Mouse (Mus musculus): Measurements from ENCODE around the gene Tex30. TPM values are rescaled to one million over a fixed set of nuclear protein-coding genes. Genes with fewer than 3 reads are reported as not detected.

Tex30 gene
- polyA plus RNA-seq (2016; fragmentation: Nextera tagmentation; extraction: Ambion mirVana), result 85.2 and 85.7 TPM in 2 replicates

- no peaks in the 10 kb centered on the region for H3K9me3 ChIP-seq
- peak within 1 kb of the TSS; percentile 92 for H3K27ac ChIP-seq (replicated peaks)
- under 1% methylated on average over 55 of the region's 55 CpGs for WGBS
- H3K9ac ChIP-seq (replicated peaks), result peak within 1 kb of the TSS; percentile 71
- H3K4me3 ChIP-seq, result peak within 1 kb of the TSS; percentile 80
- peak within 1 kb of the TSS; percentile 64 for H3K4me2 ChIP-seq (replicated peaks)
- peaks cover 24% of the 10 kb centered on the region; the same call in 1 of the 2 replicates for H3K36me3 ChIP-seq
- H3K4me1 ChIP-seq, result peaks cover 9% of the 10 kb centered on the region
- no peaks in the 10 kb centered on the region for H3K27me3 ChIP-seq
- peak; percentile 98 for ATAC-seq (ENCODE audit: low FRiP score, low read depth)
These were observed at the start of gene Tex30 for GRCm38 (mm10) chr1:44102259-44102717. Gene Tex30, minus strand, starts transcription at chr1:44102441.

GRCm38 (mm10) chr1:44148706-44149105 is 46.5 kb upstream of the Tex30 start:
- peak overlapping the region; percentile 99 for H3K27ac ChIP-seq (replicated peaks)
- peak overlapping the region; percentile 80 for H3K4me3 ChIP-seq
- peaks cover 3% of the 10 kb centered on the region; the same call in 1 of the 2 replicates for H3K36me3 ChIP-seq
- 44% methylated on average over 6 of the region's 6 CpGs for WGBS
- H3K27me3 ChIP-seq, result no peaks in the 10 kb centered on the region
- 0 out of 2 replicates have a peak, but pooled peaks cover 5% of the 10 kb centered on the region for H3K9me3 ChIP-seq
- H3K9ac ChIP-seq (replicated peaks), result peak overlapping the region; percentile 91
- no peak for ATAC-seq (ENCODE audit: low FRiP score, low read depth)
- H3K4me2 ChIP-seq (replicated peaks), result peak overlapping the region; percentile 60
- H3K4me1 ChIP-seq, result peaks cover 9% of the 10 kb centered on the region; the same call in 1 of the 2 replicates

GRCm38 (mm10) chr1:44147563-44148381 is 45.5 kb upstream of the Tex30 start, which contains the start of gene Ercc5:
Gene Ercc5, plus strand, starts transcription at chr1:44147744.
- under 1% methylated on average over 66 of the region's 66 CpGs for WGBS
- Histone ChIP-seq H3K36me3 (peaks cover 13% of the 10 kb centered on the region), H3K27ac (replicated peaks) (peak within 1 kb of the TSS; percentile 99), H3K27me3 (no peaks in the 10 kb centered on the region), H3K9ac (replicated peaks) (peak within 1 kb of the TSS; percentile 91), H3K4me2 (replicated peaks) (peak within 1 kb of the TSS; percentile 60), H3K9me3 (0 out of 2 replicates have a peak, but pooled peaks cover 3% of the 10 kb centered on the region), H3K4me1 (peaks cover 9% of the 10 kb centered on the region; the same call in 1 of the 2 replicates), H3K4me3 (peak within 1 kb of the TSS; percentile 80)
- ATAC-seq (ENCODE audit: low FRiP score, low read depth), result peak; percentile 97

DNA sequence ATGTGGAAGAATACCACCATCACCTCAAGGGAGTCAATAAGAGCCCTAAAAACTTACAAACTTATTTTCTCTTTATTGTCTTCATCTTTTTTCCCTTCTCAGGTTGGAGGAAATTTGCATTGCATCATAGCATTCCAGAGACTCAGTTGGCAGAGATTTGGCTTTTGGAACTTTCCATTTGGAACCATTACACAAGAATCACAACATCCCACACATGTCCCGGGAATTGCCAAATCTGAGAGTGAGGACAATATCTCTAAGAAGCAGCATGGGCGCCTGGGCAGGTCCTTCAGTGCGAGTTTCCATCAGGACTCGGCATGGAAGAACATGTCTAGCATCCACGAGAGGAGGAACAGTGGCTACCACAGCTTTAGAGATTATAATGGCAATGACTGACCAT is 40.5 kb upstream of the Tex30 start:
- ATAC-seq (ENCODE audit: low FRiP score, low read depth), result no peak
- Histone ChIP-seq H3K27me3 (no peaks in the 10 kb centered on the region), H3K4me3 (no peak overlapping the region), H3K9ac (replicated peaks) (no peak overlapping the region), H3K4me1 (peaks cover 4% of the 10 kb centered on the region; the same call in 1 of the 2 replicates), H3K4me2 (replicated peaks) (no peak overlapping the region), H3K27ac (replicated peaks) (no peak overlapping the region), H3K9me3 (no peaks in the 10 kb centered on the region), H3K36me3 (peaks cover 49% of the 10 kb centered on the region)
- WGBS, result 90% methylated on average over 5 of the region's 5 CpGs

DNA sequence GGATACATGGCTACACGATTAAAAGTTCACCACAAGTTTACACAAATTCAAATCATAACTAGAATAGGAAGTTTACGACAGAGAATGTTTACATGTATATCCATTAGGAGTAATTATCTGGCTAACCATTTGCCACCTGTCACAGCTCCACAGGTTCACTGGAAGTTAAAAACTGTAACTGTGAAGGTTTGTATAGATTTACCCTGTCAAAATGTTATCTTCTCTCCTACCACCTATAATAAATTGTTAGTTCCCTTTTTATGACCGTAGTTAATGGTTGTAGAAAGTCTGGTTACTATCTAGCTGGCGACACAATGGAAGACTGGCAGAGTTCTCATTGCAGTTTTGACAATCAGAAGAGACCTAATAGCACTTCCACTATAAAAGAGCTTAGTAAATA is 38.0 kb upstream of the Tex30 start:
- Histone ChIP-seq H3K4me2 (replicated peaks) (no peak overlapping the region), H3K27ac (replicated peaks) (no peak overlapping the region), H3K36me3 (peaks cover 62% of the 10 kb centered on the region), H3K4me1 (no peaks in the 10 kb centered on the region), H3K27me3 (no peaks in the 10 kb centered on the region), H3K4me3 (no peak overlapping the region), H3K9ac (replicated peaks) (no peak overlapping the region), H3K9me3 (no peaks in the 10 kb centered on the region)
- 92% methylated on average over 4 of the region's 4 CpGs for WGBS
- no peak for ATAC-seq (ENCODE audit: low FRiP score, low read depth)

DNA sequence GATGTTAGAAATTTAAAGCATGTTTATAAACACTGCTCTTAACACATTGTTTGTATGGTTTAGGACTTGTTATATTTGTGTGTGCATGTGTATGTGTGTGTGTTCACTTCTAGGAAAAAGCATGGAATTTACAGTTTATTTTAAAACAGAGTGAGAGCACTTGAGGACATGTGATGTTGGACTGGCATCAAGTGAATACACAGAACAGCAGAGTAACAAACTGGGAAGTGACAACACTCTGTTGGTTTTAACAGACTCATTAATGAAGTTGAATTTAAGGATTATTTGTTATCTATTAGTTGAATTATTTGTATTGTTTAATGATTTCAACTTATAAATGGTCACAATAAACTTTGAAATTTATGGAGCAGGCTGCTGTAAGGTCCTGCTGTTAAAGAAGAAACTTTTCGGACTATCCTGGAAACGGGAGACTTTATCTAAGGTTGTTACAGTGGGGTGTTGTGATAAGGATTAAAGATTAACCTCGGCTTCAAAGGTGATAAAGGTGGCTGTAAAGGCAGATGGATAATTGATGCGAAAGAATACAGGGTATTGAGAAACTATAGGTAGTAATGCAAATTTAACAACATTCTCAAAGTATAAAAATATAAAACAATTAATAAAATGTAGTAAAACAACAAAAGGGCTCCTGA is 27.8 kb upstream of the Tex30 start:
- Histone ChIP-seq H3K9ac (replicated peaks) (no peak overlapping the region), H3K27ac (replicated peaks) (no peak overlapping the region), H3K4me2 (replicated peaks) (no peak overlapping the region), H3K4me3 (no peak overlapping the region), H3K36me3 (peaks cover 35% of the 10 kb centered on the region), H3K27me3 (no peaks in the 10 kb centered on the region), H3K9me3 (no peaks in the 10 kb centered on the region), H3K4me1 (no peaks in the 10 kb centered on the region)
- no peak for ATAC-seq (ENCODE audit: low FRiP score, low read depth)
- 93% methylated on average over 4 of the region's 4 CpGs for WGBS

DNA sequence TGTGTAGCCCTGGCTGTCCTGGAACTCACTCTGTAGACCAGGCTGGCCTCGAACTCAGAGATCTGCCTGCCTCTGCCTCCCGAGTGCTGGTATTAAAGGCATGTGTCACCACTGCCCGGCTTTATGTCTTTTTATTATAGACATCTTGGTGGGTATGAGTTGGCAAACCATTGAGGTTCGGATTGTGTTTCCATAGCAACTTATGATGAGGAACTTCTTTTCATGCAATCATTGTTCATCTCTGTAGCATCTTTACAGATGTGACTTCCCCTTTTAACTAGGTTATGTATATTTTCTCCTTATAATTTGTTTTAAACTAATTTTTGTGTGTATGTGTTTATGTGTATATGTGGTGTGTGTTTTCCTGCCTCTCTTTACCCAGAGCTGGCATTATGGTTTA is 23.3 kb upstream of the Tex30 start:
- no peaks in the 10 kb centered on the region for H3K27me3 ChIP-seq
- H3K4me1 ChIP-seq, result peaks cover 6% of the 10 kb centered on the region
- no peak overlapping the region for H3K9ac ChIP-seq (replicated peaks)
- no peak overlapping the region for H3K4me3 ChIP-seq
- no peak overlapping the region for H3K4me2 ChIP-seq (replicated peaks)
- no peak for ATAC-seq (ENCODE audit: low FRiP score, low read depth)
- H3K27ac ChIP-seq (replicated peaks), result no peak overlapping the region
- H3K9me3 ChIP-seq, result no peaks in the 10 kb centered on the region
- WGBS, result 90% methylated on average over 4 of the region's 4 CpGs
- H3K36me3 ChIP-seq, result 0 out of 2 replicates have a peak, but pooled peaks cover 21% of the 10 kb centered on the region

DNA sequence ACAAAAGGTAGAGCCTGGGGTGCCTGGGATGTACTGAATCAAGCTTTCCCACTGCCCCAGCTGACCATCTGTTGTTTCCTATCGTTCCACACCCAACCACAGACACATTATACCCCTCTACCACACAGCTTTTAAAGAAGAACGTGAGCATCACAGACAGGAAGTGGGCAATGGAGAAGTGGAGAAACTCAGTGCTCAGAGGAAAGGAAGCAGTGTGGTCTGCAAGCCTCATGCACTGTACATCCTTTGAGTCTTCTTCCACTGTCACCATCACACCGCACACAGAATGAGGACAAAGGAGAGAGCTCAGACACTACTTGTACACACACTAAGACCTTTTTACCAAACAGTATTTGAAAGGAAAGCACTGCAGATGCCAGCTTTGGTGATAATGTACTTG is 20.0 kb upstream of the Tex30 start:
- no peaks in the 10 kb centered on the region for H3K9me3 ChIP-seq
- H3K4me3 ChIP-seq, result no peak overlapping the region
- ATAC-seq (ENCODE audit: low FRiP score, low read depth), result no peak
- H3K36me3 ChIP-seq, result 0 out of 2 replicates have a peak, but pooled peaks cover 4% of the 10 kb centered on the region
- no peak overlapping the region for H3K4me2 ChIP-seq (replicated peaks)
- WGBS, result 89% methylated on average over 3 of the region's 3 CpGs
- H3K27me3 ChIP-seq, result no peaks in the 10 kb centered on the region
- no peak overlapping the region for H3K27ac ChIP-seq (replicated peaks)
- H3K4me1 ChIP-seq, result peaks cover 14% of the 10 kb centered on the region
- H3K9ac ChIP-seq (replicated peaks), result no peak overlapping the region

DNA sequence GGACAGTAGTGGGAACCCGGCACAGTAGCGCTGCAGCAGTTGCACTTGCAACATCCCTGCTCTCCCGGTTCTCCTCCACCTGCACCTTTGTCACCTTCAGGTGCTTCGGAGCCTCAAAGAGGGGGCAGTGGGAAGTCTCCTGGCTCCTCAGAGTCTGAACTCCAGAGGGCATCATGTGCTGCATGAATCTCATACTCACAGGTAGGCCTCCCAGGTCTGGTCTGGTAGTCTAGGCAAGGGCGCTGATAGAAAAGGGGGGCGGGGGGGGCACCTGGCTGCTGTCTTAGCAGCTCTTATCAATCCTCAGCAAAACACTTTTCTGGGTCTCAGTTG is 17.8 kb upstream of the Tex30 start:
- 3% methylated on average over 6 of the region's 6 CpGs for WGBS
- Histone ChIP-seq H3K36me3 (0 out of 2 replicates have a peak, but pooled peaks cover 2% of the 10 kb centered on the region), H3K9me3 (no peaks in the 10 kb centered on the region), H3K27ac (replicated peaks) (peak overlapping the region; percentile 97), H3K27me3 (no peaks in the 10 kb centered on the region), H3K4me1 (peaks cover 14% of the 10 kb centered on the region), H3K4me3 (peak overlapping the region; percentile 61), H3K9ac (replicated peaks) (peak overlapping the region; percentile 83), H3K4me2 (replicated peaks) (peak overlapping the region; percentile 80)
- ATAC-seq (ENCODE audit: low FRiP score, low read depth), result no peak; the same call in 1 of the 2 replicates

DNA sequence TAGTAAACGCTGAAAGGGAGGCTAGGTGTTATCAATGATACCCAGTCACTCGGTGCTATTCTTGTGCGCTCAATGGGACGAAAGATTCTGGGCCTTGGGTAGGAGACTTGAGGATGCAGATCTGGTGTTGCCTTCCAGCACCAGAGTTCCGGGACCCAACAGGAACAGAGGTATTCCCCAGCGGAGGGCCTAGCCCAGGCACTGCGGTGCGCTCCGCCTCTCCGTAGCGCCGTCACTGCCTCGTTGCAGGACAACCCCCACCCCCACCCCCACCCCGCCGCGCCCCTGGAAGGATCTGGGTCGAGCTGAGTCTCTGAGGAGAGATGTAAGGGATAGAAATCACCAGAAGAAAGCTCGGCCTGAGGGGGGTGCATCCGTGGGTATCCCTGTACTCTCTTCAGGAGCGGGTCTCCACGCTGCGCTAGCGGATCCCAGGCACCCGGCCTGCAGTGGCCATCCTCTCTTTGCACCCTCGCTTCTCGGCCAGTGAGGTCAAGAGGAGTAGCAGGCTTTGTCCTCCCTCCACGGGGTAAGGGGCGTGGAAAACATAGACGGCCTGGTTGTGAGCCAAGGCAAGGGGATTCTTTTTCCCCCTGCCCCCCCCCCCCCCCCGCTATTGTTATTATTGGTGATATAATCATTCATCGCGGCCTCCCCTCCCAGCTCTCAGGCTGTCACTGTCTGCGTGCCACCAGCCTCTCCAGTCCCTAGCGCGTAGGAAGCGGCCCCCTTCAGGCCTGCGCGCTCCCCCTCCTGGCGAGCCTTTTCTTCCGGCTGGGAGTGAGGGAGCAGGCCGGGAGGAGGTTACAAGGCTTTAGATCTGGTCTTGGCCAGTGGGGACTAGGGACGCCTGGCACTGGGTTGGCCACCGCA is 17.2 kb upstream of the Tex30 start:
- H3K9ac ChIP-seq (replicated peaks), result peak overlapping the region; percentile 83
- H3K9me3 ChIP-seq, result no peaks in the 10 kb centered on the region
- ATAC-seq (ENCODE audit: low FRiP score, low read depth), result peak; percentile 88

More for the DNA sequence above, 17.2 kb upstream of the Tex30 start:
- WGBS, result under 1% methylated on average over 42 of the region's 43 CpGs
- H3K4me2 ChIP-seq (replicated peaks), result peak overlapping the region; percentile 80
- H3K36me3 ChIP-seq, result peaks cover 5% of the 10 kb centered on the region; the same call in 1 of the 2 replicates
- no peaks in the 10 kb centered on the region for H3K27me3 ChIP-seq
- H3K4me1 ChIP-seq, result peaks cover 14% of the 10 kb centered on the region
- H3K27ac ChIP-seq (replicated peaks), result peak overlapping the region; percentile 97
- peak overlapping the region; percentile 61 for H3K4me3 ChIP-seq

All from midbrain, embryonic 12.5 days (tissue).